Mouse (Mus musculus) heart, embryonic 16.5 days (tissue): ENCODE data around the gene Llph. TPM values are rescaled to one million over a fixed set of nuclear protein-coding genes. Genes with fewer than 3 reads are reported as not detected.

Source experiments
- ATAC-seq: fragments of 200-750 bp; cut with Nextera tagmentation; replicated peaks from 2 replicates; pipeline ENCODE4 v1.8.0; 2017; ENCODE audit warnings: moderate number of reproducible peaks; ENCODE audit not compliant: insufficient read depth, low FRiP score; ENCODE audit errors: extremely low read depth
- H3K27ac ChIP-seq: fragments of 300-500 bp; sonication (generic); 2 replicates; pipeline ENCODE4 v1.5.1; 2014; ENCODE audit warnings: mild to moderate bottlenecking, low read length, control low read depth, moderate library complexity
- H3K27me3 ChIP-seq: fragments of 300-500 bp; sonication (generic); 2 replicates; pipeline ENCODE4 v1.6.1; 2014; ENCODE audit warnings: low read length, mixed read lengths; ENCODE audit not compliant: control insufficient read depth, insufficient read depth
- H3K36me3 ChIP-seq: fragments of 300-500 bp; sonication (generic); 2 replicates; pipeline ENCODE4 v1.6.1; 2014; ENCODE audit not compliant: control insufficient read depth, insufficient read depth
- H3K4me1 ChIP-seq: fragments of 300-500 bp; sonication (generic); 2 replicates; pipeline ENCODE4 v1.6.1; 2014; ENCODE audit warnings: low read length, mixed read lengths; ENCODE audit not compliant: control insufficient read depth, insufficient read depth
- H3K4me2 ChIP-seq: fragments of 300-500 bp; sonication (generic); 2 replicates; pipeline ENCODE4 v1.6.1; 2014; ENCODE audit warnings: low read depth, mild to moderate bottlenecking, control low read depth, low read length
- H3K4me3 ChIP-seq: fragments of 300-500 bp; sonication (generic); 2 replicates; pipeline ENCODE4 v1.5.1; 2014; ENCODE audit warnings: mild to moderate bottlenecking, control low read depth, low read length
- H3K9ac ChIP-seq: fragments of 300-500 bp; sonication (generic); 2 replicates; pipeline ENCODE4 v1.6.1; 2014; ENCODE audit warnings: low read length, control low read depth
- H3K9me3 ChIP-seq: fragments of 300-500 bp; sonication (generic); replicated peaks from 2 replicates; pipeline ENCODE4 v1.6.1; 2016; ENCODE audit warnings: low read length; ENCODE audit not compliant: control insufficient read depth
- WGBS: fragments of 180-500 bp; shearing (Covaris S2); extraction: QIAGEN DNeasy Blood & Tissue Kit; methylation state at CpG from one replicate; pipeline ENCODE4 v1.1.7; 2014; 5-methylcytosine and 5-hydroxymethylcytosine counted together
- polyA plus RNA-seq: library from polyadenylated mRNA; unstranded; fragments of >200 nt; fragmentation: Nextera tagmentation; extraction: Ambion mirVana; gene quantifications from 2 replicates; pipeline ENCODE4 v1.2.1, GENCODE M21; 2015

Gene Llph
- polyA plus RNA-seq, 1 experiment from 2014 or later, result 25.5 TPM

- no peaks in the 10 kb centered on the region for H3K36me3 ChIP-seq
- H3K27me3 ChIP-seq, result peaks cover 7% of the 10 kb centered on the region
- H3K4me1 ChIP-seq, result peaks cover 5% of the 10 kb centered on the region
- ATAC-seq, result no peak
- H3K9me3 ChIP-seq, result no peaks in the 10 kb centered on the region
- no peak overlapping the region for H3K4me3 ChIP-seq
- H3K4me2 ChIP-seq, result no peak overlapping the region
- H3K27ac ChIP-seq, result no peak overlapping the region
- H3K9ac ChIP-seq, result no peak overlapping the region
- 85% methylated on average over 8 of the region's 8 CpGs for WGBS
Measured at GRCm38 (mm10) chr10:120238241-120238640, 11.4 kb downstream of the Llph start.

- Histone ChIP-seq H3K27ac (no peak overlapping the region), H3K4me1 (no peaks in the 10 kb centered on the region), H3K27me3 (peaks cover 7% of the 10 kb centered on the region), H3K9ac (no peak overlapping the region), H3K36me3 (no peaks in the 10 kb centered on the region), H3K9me3 (no peaks in the 10 kb centered on the region), H3K4me2 (no peak overlapping the region), H3K4me3 (no peak overlapping the region)
- 49% methylated on average over 6 of the region's 6 CpGs for WGBS
- no peak for ATAC-seq
Measured at GRCm38 (mm10) chr10:120239476-120239875, 12.6 kb downstream of the Llph start.

GRCm38 (mm10) chr10:120242421-120242820 lies 15.6 kb downstream of the Llph start:
- peaks cover 9% of the 10 kb centered on the region for H3K27me3 ChIP-seq
- H3K9ac ChIP-seq, result no peak overlapping the region
- H3K9me3 ChIP-seq, result no peaks in the 10 kb centered on the region
- no peak overlapping the region for H3K4me2 ChIP-seq
- H3K36me3 ChIP-seq, result no peaks in the 10 kb centered on the region
- no peak overlapping the region for H3K4me3 ChIP-seq
- ATAC-seq, result no peak
- H3K4me1 ChIP-seq, result no peaks in the 10 kb centered on the region
- 54% methylated on average over 6 of the region's 6 CpGs for WGBS
- no peak overlapping the region for H3K27ac ChIP-seq

- no peak overlapping the region for H3K4me3 ChIP-seq
- no peak for ATAC-seq
- H3K27ac ChIP-seq, result no peak overlapping the region
- no peak overlapping the region for H3K9ac ChIP-seq
- WGBS, result 77% methylated on average over 5 of the region's 5 CpGs
- peaks cover 2% of the 10 kb centered on the region; the same call in 1 of the 2 replicates for H3K27me3 ChIP-seq
- no peak overlapping the region for H3K4me2 ChIP-seq
- H3K36me3 ChIP-seq, result no peaks in the 10 kb centered on the region
- H3K4me1 ChIP-seq, result no peaks in the 10 kb centered on the region
- no peaks in the 10 kb centered on the region for H3K9me3 ChIP-seq
Measured at GRCm38 (mm10) chr10:120245681-120246080, 18.8 kb downstream of the Llph start.

- 38% methylated on average over 9 of the region's 9 CpGs for WGBS
- no peaks in the 10 kb centered on the region for H3K4me1 ChIP-seq
- no peak overlapping the region for H3K4me2 ChIP-seq
- H3K36me3 ChIP-seq, result no peaks in the 10 kb centered on the region
- no peaks in the 10 kb centered on the region for H3K9me3 ChIP-seq
- ATAC-seq, result no peak
- H3K27me3 ChIP-seq, result peaks cover 2% of the 10 kb centered on the region; the same call in 1 of the 2 replicates
- H3K4me3 ChIP-seq, result no peak overlapping the region
- H3K27ac ChIP-seq, result no peak overlapping the region
- no peak overlapping the region for H3K9ac ChIP-seq
Measured at GRCm38 (mm10) chr10:120246994-120247750, 20.3 kb downstream of the Llph start.

GRCm38 (mm10) chr10:120250911-120251683 lies 24.2 kb downstream of the Llph start:
- Histone ChIP-seq H3K4me2 (no peak overlapping the region), H3K27ac (no peak overlapping the region), H3K36me3 (no peaks in the 10 kb centered on the region), H3K4me1 (no peaks in the 10 kb centered on the region), H3K9ac (no peak overlapping the region), H3K9me3 (no peaks in the 10 kb centered on the region), H3K27me3 (no peaks in the 10 kb centered on the region), H3K4me3 (no peak overlapping the region)
- WGBS, result 48% methylated on average over 11 of the region's 11 CpGs
- no peak for ATAC-seq

GRCm38 (mm10) chr10:120251791-120252190 lies 24.9 kb downstream of the Llph start:
- WGBS, result 89% methylated on average over 4 of the region's 4 CpGs
- Histone ChIP-seq H3K27me3 (no peaks in the 10 kb centered on the region), H3K9me3 (no peaks in the 10 kb centered on the region), H3K4me1 (no peaks in the 10 kb centered on the region), H3K4me2 (no peak overlapping the region), H3K4me3 (no peak overlapping the region), H3K9ac (no peak overlapping the region), H3K36me3 (no peaks in the 10 kb centered on the region), H3K27ac (no peak overlapping the region)
- no peak for ATAC-seq

GRCm38 (mm10) chr10:120252800-120253199 lies 25.9 kb downstream of the Llph start:
- no peak overlapping the region for H3K4me3 ChIP-seq
- no peaks in the 10 kb centered on the region for H3K4me1 ChIP-seq
- 0 out of 2 replicates have a peak overlapping the region, but pooled peaks have one; percentile 8 for H3K4me2 ChIP-seq
- no peaks in the 10 kb centered on the region for H3K36me3 ChIP-seq
- no peaks in the 10 kb centered on the region for H3K9me3 ChIP-seq
- no peak for ATAC-seq
- no peaks in the 10 kb centered on the region for H3K27me3 ChIP-seq
- H3K9ac ChIP-seq, result no peak overlapping the region
- WGBS, result 37% methylated on average over 8 of the region's 8 CpGs
- H3K27ac ChIP-seq, result no peak overlapping the region

GRCm38 (mm10) chr10:120257231-120257630 lies 30.4 kb downstream of the Llph start:
- no peaks in the 10 kb centered on the region for H3K9me3 ChIP-seq
- no peaks in the 10 kb centered on the region for H3K4me1 ChIP-seq
- H3K4me2 ChIP-seq, result no peak overlapping the region
- no peak for ATAC-seq
- no peak overlapping the region for H3K27ac ChIP-seq
- no peak overlapping the region for H3K4me3 ChIP-seq
- no peaks in the 10 kb centered on the region for H3K27me3 ChIP-seq
- no peak overlapping the region for H3K9ac ChIP-seq
- no peaks in the 10 kb centered on the region for H3K36me3 ChIP-seq
- WGBS, result 21% methylated on average over 11 of the region's 11 CpGs
